Mouse (Mus musculus): ENCODE data around the gene Bmpr1a. TPM values are rescaled to one million over a fixed set of nuclear protein-coding genes. Genes with fewer than 3 reads are reported as not detected.
"Not testable (repeated sequence)": the region's sequence is repeated elsewhere in the genome, so short reads cannot be mapped to it uniquely, and the experiment has no call there.

Bmpr1a gene
- polyA plus RNA-seq, 1 experiment from 2014 or later: 56.8 TPM

DNA sequence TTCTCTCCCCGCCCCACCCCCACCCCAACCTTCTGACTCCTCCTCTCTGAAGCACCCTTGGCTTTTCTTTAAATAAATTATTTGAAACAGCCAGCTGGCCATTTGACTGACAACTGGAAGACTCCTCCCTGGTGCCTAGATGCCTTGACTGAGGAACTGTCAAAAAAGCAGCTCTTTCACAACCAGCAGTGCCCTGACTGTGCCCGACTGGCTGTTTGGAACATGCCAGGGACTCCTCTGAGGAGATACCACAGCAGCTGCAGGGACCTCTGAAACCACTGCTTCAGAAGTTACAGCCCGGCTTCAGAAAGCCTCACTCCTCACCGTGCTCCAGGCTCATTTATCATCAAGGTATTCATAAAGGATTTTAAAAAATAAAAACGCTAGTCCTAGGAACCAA, 58.8 kb downstream of the Bmpr1a start:
- no peak for DNase-seq (ENCODE audit: low spot score)
- Histone ChIP-seq H3K9ac (ENCODE audit: low read length) (no peak overlapping the region), H3K4me1 (replicated peaks; ENCODE audit: control insufficient read depth, insufficient read depth, low read length) (0 out of 2 replicates have a peak, but pooled peaks cover 2% of the 10 kb centered on the region), H3K9me3 (ENCODE audit: control insufficient read depth, low read length) (no peaks in the 10 kb centered on the region), H3K4me3 (ENCODE audit: low read depth, low read length) (no peak overlapping the region), H3K4me2 (ENCODE audit: low read length) (no peak overlapping the region), H3K36me3 (ENCODE audit: control insufficient read depth, insufficient read depth, low read length) (peaks cover 71% of the 10 kb centered on the region), H3K27ac (ENCODE audit: low read depth) (no peak overlapping the region), H3K27me3 (replicated peaks; ENCODE audit: control insufficient read depth, insufficient read depth, low read length) (no peaks in the 10 kb centered on the region)
- WGBS: 87% methylated on average over 5 of the region's 5 CpGs
- no peak for ATAC-seq (replicated peaks; ENCODE audit: low FRiP score, low TSS enrichment, low read depth)

DNA sequence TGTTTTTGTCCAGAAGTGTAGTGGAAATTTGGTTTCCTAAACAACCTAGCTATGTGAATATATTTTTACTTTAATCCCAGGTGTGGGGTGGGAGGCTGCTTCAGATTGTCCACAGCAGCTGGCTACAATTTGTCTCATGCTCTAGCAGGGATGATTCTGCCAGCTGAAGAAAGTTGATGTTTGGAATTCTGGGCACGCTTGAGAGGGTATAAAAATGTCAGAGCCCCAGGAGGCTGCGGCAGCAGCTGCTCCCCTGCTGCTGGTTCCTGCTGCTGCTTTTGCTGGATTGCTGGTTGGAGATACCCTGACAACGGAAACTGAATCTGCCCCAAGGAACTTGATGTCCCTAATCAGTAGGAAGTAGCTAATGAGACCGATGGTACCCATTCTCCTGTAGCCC, 60.6 kb downstream of the Bmpr1a start:
- H3K27ac ChIP-seq (ENCODE audit: low read depth): no peak overlapping the region
- peaks cover 68% of the 10 kb centered on the region for H3K36me3 ChIP-seq (ENCODE audit: control insufficient read depth, insufficient read depth, low read length)
- no peaks in the 10 kb centered on the region for H3K4me1 ChIP-seq (replicated peaks; ENCODE audit: control insufficient read depth, insufficient read depth, low read length)
- ATAC-seq (replicated peaks; ENCODE audit: low FRiP score, low TSS enrichment, low read depth): no peak
- no peaks in the 10 kb centered on the region for H3K9me3 ChIP-seq (ENCODE audit: control insufficient read depth, low read length)
- no peak overlapping the region for H3K9ac ChIP-seq (ENCODE audit: low read length)
- H3K4me3 ChIP-seq (ENCODE audit: low read depth, low read length): no peak overlapping the region
- DNase-seq (ENCODE audit: low spot score): no peak
- H3K4me2 ChIP-seq (ENCODE audit: low read length): no peak overlapping the region
- 75% methylated on average over 4 of the region's 4 CpGs for WGBS
- no peaks in the 10 kb centered on the region for H3K27me3 ChIP-seq (replicated peaks; ENCODE audit: control insufficient read depth, insufficient read depth, low read length)

DNA sequence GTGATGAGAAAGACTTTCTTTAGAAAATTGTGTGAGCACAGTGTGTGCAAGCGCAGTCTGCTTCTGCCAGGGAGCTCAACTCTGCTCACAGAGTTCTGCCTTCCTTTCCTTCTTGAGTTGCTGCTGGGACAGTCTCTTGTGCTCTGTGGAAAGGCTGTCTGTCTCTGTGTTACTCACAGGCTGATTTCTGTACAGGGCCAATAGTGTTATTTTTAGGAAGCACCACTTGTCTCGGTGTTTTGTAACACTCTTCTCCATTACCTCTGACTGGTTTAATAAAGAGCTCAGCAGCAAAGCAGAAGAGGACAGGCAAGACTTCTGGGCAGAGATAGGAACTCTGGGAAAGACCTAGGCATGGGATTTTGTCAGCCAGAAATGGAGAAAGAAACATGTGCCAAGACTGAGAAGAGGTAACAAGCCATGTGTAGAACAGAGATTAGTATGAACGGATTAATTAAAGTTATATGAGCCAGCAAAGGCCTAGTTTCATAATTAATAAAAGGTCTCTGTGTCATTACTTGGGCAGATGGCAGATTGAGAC, 62.5 kb downstream of the Bmpr1a start:
- no peak overlapping the region for H3K27ac ChIP-seq (ENCODE audit: low read depth)
- H3K9me3 ChIP-seq (ENCODE audit: control insufficient read depth, low read length): no peaks in the 10 kb centered on the region
- no peak overlapping the region for H3K4me2 ChIP-seq (ENCODE audit: low read length)
- DNase-seq (ENCODE audit: low spot score) (no peak), ATAC-seq (replicated peaks; ENCODE audit: low FRiP score, low TSS enrichment, low read depth) (no peak)
- H3K9ac ChIP-seq (ENCODE audit: low read length): no peak overlapping the region
- H3K27me3 ChIP-seq (replicated peaks; ENCODE audit: control insufficient read depth, insufficient read depth, low read length): no peaks in the 10 kb centered on the region
- no peaks in the 10 kb centered on the region for H3K4me1 ChIP-seq (replicated peaks; ENCODE audit: control insufficient read depth, insufficient read depth, low read length)
- 93% methylated on average over 3 of the region's 3 CpGs for WGBS
- no peak overlapping the region for H3K4me3 ChIP-seq (ENCODE audit: low read depth, low read length)
- peaks cover 61% of the 10 kb centered on the region for H3K36me3 ChIP-seq (ENCODE audit: control insufficient read depth, insufficient read depth, low read length)

DNA sequence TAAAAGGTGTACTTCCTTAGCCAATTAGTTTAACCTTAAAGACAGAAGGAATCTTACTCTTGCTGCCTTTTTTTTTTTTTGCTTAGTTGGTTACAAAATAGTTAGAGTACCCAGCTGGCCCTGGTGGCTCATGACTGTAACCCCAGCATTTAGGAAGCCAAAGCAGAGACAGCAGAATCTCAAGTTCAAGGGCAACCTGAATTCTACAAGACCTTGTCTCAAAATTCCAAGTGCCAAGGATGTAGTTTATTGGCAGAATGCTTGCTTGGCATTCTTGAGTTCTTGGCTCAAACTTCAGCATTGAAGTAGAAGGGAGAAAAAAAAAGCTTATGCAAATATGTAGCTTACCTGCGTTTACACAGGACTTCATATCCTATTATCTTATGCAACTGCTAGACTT, 74.1 kb downstream of the Bmpr1a start:
- DNase-seq (ENCODE audit: low spot score) (no peak), ATAC-seq (replicated peaks; ENCODE audit: low FRiP score, low TSS enrichment, low read depth) (no peak)
- WGBS: 97% methylated on average over 1 of the region's 1 CpGs
- no peaks in the 10 kb centered on the region for H3K4me1 ChIP-seq (replicated peaks; ENCODE audit: control insufficient read depth, insufficient read depth, low read length)
- H3K4me2 ChIP-seq (ENCODE audit: low read length): no peak overlapping the region
- no peak overlapping the region for H3K9ac ChIP-seq (ENCODE audit: low read length)
- H3K36me3 ChIP-seq (ENCODE audit: control insufficient read depth, insufficient read depth, low read length): peaks cover 69% of the 10 kb centered on the region
- no peaks in the 10 kb centered on the region for H3K9me3 ChIP-seq (ENCODE audit: control insufficient read depth, low read length)
- no peak overlapping the region for H3K27ac ChIP-seq (ENCODE audit: low read depth)
- no peak overlapping the region for H3K4me3 ChIP-seq (ENCODE audit: low read depth, low read length)
- H3K27me3 ChIP-seq (replicated peaks; ENCODE audit: control insufficient read depth, insufficient read depth, low read length): no peaks in the 10 kb centered on the region

DNA sequence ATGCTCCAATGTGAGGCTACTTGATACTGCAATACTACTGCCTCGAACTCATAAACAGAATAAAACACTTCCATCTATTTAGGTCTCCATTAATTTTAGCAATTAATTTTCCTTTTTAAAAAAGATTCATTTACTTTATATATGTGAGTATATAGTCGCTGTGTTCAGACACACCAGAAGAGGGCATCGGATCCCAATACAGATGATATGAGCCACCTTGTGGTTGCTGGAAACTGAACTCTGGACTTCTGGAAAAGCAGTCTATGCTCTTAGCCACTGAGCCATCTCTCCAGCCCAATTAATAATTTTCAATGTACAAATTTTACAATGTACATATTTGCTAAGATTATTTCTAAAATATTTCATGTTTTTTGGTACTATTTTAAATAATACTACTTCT, 74.9 kb downstream of the Bmpr1a start:
- H3K36me3 ChIP-seq (ENCODE audit: control insufficient read depth, insufficient read depth, low read length): peaks cover 76% of the 10 kb centered on the region
- H3K4me1 ChIP-seq (replicated peaks; ENCODE audit: control insufficient read depth, insufficient read depth, low read length): no peaks in the 10 kb centered on the region
- H3K9ac ChIP-seq (ENCODE audit: low read length): no peak overlapping the region
- H3K4me3 ChIP-seq (ENCODE audit: low read depth, low read length): no peak overlapping the region
- ATAC-seq (replicated peaks; ENCODE audit: low FRiP score, low TSS enrichment, low read depth) (no peak), DNase-seq (ENCODE audit: low spot score) (no peak)
- H3K27ac ChIP-seq (ENCODE audit: low read depth): no peak overlapping the region
- H3K9me3 ChIP-seq (ENCODE audit: control insufficient read depth, low read length): no peaks in the 10 kb centered on the region
- no peaks in the 10 kb centered on the region for H3K27me3 ChIP-seq (replicated peaks; ENCODE audit: control insufficient read depth, insufficient read depth, low read length)
- 93% methylated on average over 3 of the region's 3 CpGs for WGBS
- H3K4me2 ChIP-seq (ENCODE audit: low read length): no peak overlapping the region

DNA sequence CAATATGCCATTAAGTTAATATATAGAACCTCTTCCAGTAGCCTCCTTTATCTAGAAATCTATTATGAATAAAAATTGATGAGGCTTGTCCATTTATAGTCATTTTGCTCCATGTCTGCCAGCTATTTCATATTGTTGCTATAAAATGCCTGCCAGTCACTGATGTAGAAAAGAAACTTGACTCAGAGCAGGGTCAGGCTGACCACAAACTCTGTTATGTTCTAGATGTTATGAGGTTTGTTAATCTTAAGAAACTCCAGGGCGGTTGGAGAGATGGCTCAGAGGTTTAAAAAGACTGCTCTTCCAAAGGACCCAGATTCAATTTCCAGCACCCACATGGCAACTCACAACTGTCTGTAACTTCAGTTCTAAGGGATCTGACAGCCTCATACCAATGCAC, 82.1 kb downstream of the Bmpr1a start:
- H3K27me3 ChIP-seq (replicated peaks; ENCODE audit: control insufficient read depth, insufficient read depth, low read length): no peaks in the 10 kb centered on the region
- H3K4me3 ChIP-seq (ENCODE audit: low read depth, low read length): no peak overlapping the region
- no peak for ATAC-seq (replicated peaks; ENCODE audit: low FRiP score, low TSS enrichment, low read depth)
- no peak for DNase-seq (ENCODE audit: low spot score)
- no peaks in the 10 kb centered on the region for H3K9me3 ChIP-seq (ENCODE audit: control insufficient read depth, low read length)
- H3K27ac ChIP-seq (ENCODE audit: low read depth): no peak overlapping the region
- no peaks in the 10 kb centered on the region for H3K4me1 ChIP-seq (replicated peaks; ENCODE audit: control insufficient read depth, insufficient read depth, low read length)
- 95% methylated on average over 1 of the region's 1 CpGs for WGBS
- H3K9ac ChIP-seq (ENCODE audit: low read length): no peak overlapping the region
- H3K4me2 ChIP-seq (ENCODE audit: low read length): no peak overlapping the region
- peaks cover 82% of the 10 kb centered on the region for H3K36me3 ChIP-seq (ENCODE audit: control insufficient read depth, insufficient read depth, low read length)

DNA sequence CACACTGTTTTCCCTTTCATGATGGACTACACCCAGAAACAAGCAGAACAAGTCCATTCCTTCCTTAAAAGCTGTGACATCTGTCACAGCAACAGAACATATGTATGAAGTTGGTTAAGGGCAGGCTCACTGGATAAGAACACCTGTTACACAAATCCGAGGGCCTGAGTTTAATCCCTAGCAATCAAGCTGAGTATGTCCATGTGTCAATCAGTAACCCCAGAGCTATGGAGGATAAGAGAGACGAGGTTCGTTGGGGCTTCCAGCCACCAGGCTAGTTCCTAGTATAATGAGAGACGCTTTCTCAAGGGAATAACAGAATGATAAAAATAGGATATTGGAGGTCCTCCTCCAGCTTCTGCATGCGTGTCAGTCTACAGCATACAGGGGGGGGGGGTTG, 85.6 kb downstream of the Bmpr1a start:
- H3K27me3 ChIP-seq (replicated peaks; ENCODE audit: control insufficient read depth, insufficient read depth, low read length): no peaks in the 10 kb centered on the region
- no peak overlapping the region for H3K9ac ChIP-seq (ENCODE audit: low read length)
- H3K4me3 ChIP-seq (ENCODE audit: low read depth, low read length): no peak overlapping the region
- no peak for DNase-seq (ENCODE audit: low spot score)
- no peak overlapping the region for H3K4me2 ChIP-seq (ENCODE audit: low read length)
- peaks cover 80% of the 10 kb centered on the region for H3K36me3 ChIP-seq (ENCODE audit: control insufficient read depth, insufficient read depth, low read length)
- H3K9me3 ChIP-seq (ENCODE audit: control insufficient read depth, low read length): no peaks in the 10 kb centered on the region
- no peak overlapping the region for H3K27ac ChIP-seq (ENCODE audit: low read depth)
- ATAC-seq (replicated peaks; ENCODE audit: low FRiP score, low TSS enrichment, low read depth): no peak
- no peaks in the 10 kb centered on the region for H3K4me1 ChIP-seq (replicated peaks; ENCODE audit: control insufficient read depth, insufficient read depth, low read length)
- 89% methylated on average over 5 of the region's 5 CpGs for WGBS

DNA sequence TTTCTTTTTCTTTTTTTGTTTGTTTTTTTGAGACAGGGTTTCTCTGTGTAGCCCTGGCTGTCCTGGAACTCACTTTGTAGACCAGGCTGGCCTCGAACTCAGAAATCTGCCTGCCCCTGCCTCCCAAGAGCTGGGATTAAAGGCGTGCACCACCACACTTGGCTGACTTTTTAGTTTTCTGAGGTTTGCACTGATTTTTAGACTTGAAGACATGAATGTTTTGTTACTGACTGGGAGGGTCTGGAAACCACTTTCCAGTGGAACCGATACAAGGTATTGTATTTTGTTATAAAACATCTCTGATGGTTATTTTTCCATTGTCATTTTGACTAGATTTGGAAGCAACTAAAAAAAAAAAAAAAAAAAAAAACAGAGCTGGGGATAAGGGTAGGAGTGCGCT, 86.2 kb downstream of the Bmpr1a start:
- not testable (repeated sequence) for H3K9me3 ChIP-seq (ENCODE audit: control insufficient read depth, low read length); H3K4me3 ChIP-seq (ENCODE audit: low read depth, low read length); H3K9ac ChIP-seq (ENCODE audit: low read length); ATAC-seq (replicated peaks; ENCODE audit: low FRiP score, low TSS enrichment, low read depth); H3K4me1 ChIP-seq (replicated peaks; ENCODE audit: control insufficient read depth, insufficient read depth, low read length); H3K27ac ChIP-seq (ENCODE audit: low read depth); H3K4me2 ChIP-seq (ENCODE audit: low read length); H3K27me3 ChIP-seq (replicated peaks; ENCODE audit: control insufficient read depth, insufficient read depth, low read length)
- 97% methylated on average over 4 of the region's 4 CpGs for WGBS
- peak; percentile 33 for DNase-seq (ENCODE audit: low spot score)
- peaks cover 80% of the 10 kb centered on the region for H3K36me3 ChIP-seq (ENCODE audit: control insufficient read depth, insufficient read depth, low read length)

DNA sequence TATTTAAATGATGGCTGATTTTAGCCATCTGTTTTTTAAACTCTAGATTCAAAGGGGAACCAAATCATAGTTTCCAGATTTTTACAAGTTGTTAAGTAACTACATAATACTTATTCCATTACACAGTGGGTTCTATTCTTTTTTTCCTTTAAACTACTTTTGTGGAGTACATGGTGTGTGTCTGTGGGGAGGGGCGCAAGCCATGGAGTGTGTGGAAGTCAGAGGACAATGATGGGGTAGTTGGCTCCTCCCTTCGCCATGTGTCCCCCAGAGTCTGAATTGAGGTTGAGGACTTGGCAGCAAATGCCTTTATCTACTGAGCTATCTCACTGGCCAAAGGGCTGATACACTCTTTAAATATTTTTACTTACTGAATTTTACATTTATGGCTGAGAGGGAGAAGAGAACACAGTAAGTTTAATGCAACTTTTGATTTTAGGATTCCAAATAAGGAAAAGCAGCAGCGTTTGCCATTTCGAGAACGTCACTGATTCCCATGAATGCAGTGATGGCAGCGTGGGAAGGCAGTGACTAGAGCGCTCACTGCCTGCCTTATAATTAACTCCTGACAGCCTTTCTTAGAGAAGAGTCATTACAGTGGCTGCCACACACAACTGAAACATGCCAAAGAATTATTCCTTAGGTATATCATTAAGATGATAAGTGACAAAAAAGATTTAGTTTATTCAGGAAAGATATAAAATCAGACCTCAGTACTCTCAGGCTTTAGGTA, 90.8 kb downstream of the Bmpr1a start:
- Histone ChIP-seq H3K4me1 (replicated peaks; ENCODE audit: control insufficient read depth, insufficient read depth, low read length) (no peaks in the 10 kb centered on the region), H3K36me3 (ENCODE audit: control insufficient read depth, insufficient read depth, low read length) (peaks cover 77% of the 10 kb centered on the region), H3K4me2 (ENCODE audit: low read length) (no peak overlapping the region), H3K4me3 (ENCODE audit: low read depth, low read length) (no peak overlapping the region), H3K9me3 (ENCODE audit: control insufficient read depth, low read length) (no peaks in the 10 kb centered on the region), H3K27ac (ENCODE audit: low read depth) (no peak overlapping the region), H3K9ac (ENCODE audit: low read length) (no peak overlapping the region), H3K27me3 (replicated peaks; ENCODE audit: control insufficient read depth, insufficient read depth, low read length) (no peaks in the 10 kb centered on the region)
- WGBS: 93% methylated on average over 7 of the region's 7 CpGs
- no peak for DNase-seq (ENCODE audit: low spot score)
- ATAC-seq (replicated peaks; ENCODE audit: low FRiP score, low TSS enrichment, low read depth): no peak
